8 mouse cellular contexts compared by ENCODE assay signal in the genomic region with DNA sequence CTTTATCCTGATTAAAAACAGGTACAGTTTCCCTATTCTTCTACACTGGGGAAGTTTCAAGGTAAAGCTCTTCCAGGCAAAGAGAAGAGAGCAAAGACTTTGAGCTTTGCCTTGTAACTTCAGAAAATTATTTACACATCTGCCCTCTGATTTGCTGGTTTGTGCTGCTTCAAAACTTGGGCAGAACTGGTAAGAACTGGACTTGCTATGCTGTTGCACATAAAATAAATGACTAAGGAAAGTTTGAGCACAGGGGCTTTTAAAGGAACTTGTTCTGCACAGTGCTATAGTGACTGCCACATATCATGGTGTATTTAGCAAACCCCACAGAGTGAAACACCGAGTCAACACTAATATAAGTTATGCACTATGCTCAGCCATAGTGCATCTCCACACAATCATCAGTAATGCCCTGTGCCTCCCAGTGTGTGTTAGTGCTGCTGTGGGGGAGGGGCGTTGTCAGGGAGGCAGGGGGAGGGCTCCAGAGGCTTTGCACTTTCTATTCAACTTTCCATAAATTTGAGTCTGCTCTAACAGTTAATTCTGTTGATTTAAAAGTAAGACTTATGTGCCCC.
A peak's percentile ranks its signal among the peaks of the same experiment; 100 is the strongest.
DNase-seq lines count a peak whose midpoint lies in the region; ATAC-seq and TF ChIP-seq lines count a peak whose summit lies in the region.
"Not testable (repeated sequence)": the region's sequence is repeated elsewhere in the genome, so short reads cannot be mapped to it uniquely, and the experiment has no call there.

No protein-coding gene starts in this region.

- DNase-seq in kidney, adult 2 months: peak; percentile 59
- DNase-seq in kidney, adult 9 months: peak; percentile 51
- DNase-seq in kidney, postnatal 10 days: peak; percentile 6
- DNase-seq in kidney, postnatal 36 days: peak; percentile 8 to 51

- H3K4me2 ChIP-seq in kidney, embryonic 16.5 days (replicated peaks; ENCODE audit: low read depth, low read length); limb, embryonic 13.5 days (replicated peaks); midbrain, embryonic 12.5 days (replicated peaks); neural tube, embryonic 14.5 days (ENCODE audit: low read depth, low read length): not testable (repeated sequence)

- ATAC-seq in kidney, embryonic 16.5 days (ENCODE audit: low FRiP score, low TSS enrichment): peak; percentile 49
- peak; percentile 66 for ATAC-seq in limb, embryonic 13.5 days (ENCODE audit: low FRiP score, low read depth)
- peak; percentile 31; the same call in 1 of the 2 replicates for ATAC-seq in midbrain, embryonic 12.5 days (ENCODE audit: low FRiP score, low read depth)
- peak; percentile 24; the same call in 1 of the 2 replicates for ATAC-seq in neural tube, embryonic 14.5 days (ENCODE audit: low read depth)

- not testable (repeated sequence) for H3K4me1 ChIP-seq in kidney, adult 2 months (ENCODE audit: control insufficient read depth, insufficient read depth, low read length); kidney, embryonic 16.5 days (ENCODE audit: insufficient read depth, low read length); limb, embryonic 13.5 days; midbrain, embryonic 12.5 days; neural tube, embryonic 14.5 days (ENCODE audit: control insufficient read depth, insufficient read depth, low read length)

- WGBS in kidney, adult 2 months: 44% methylated on average over 2 of the region's 2 CpGs
- 56% methylated on average over 2 of the region's 2 CpGs for WGBS in kidney, embryonic 16.5 days
- WGBS in limb, embryonic 13.5 days: 58% methylated on average over 2 of the region's 2 CpGs
- 57% methylated on average over 2 of the region's 2 CpGs for WGBS in midbrain, embryonic 12.5 days
- 66% methylated on average over 2 of the region's 2 CpGs for WGBS in neural tube, embryonic 14.5 days

- not testable (repeated sequence) for H3K36me3 ChIP-seq in kidney, adult 2 months (ENCODE audit: control insufficient read depth, insufficient read depth, low read length); kidney, embryonic 16.5 days (ENCODE audit: insufficient read depth, low read length); limb, embryonic 13.5 days; midbrain, embryonic 12.5 days; neural tube, embryonic 14.5 days (ENCODE audit: control insufficient read depth, insufficient read depth, low read length)

- not testable (repeated sequence) for H3K9ac ChIP-seq in kidney, embryonic 16.5 days (replicated peaks; ENCODE audit: low read length); limb, embryonic 13.5 days; midbrain, embryonic 12.5 days (replicated peaks); neural tube, embryonic 14.5 days (replicated peaks; ENCODE audit: low read depth, low read length)

- not testable (repeated sequence) for TF ChIP-seq CTCF in kidney, adult 2 months (conservative IDR thresholded peaks at IDR 0.05; ENCODE audit: insufficient read depth, insufficient read length, low read depth, low read length)

- H3K27me3 ChIP-seq in kidney, adult 2 months (replicated peaks; ENCODE audit: control insufficient read depth, insufficient read depth, low read length); kidney, embryonic 16.5 days (ENCODE audit: insufficient read depth, low read length); limb, embryonic 13.5 days; midbrain, embryonic 12.5 days; neural tube, embryonic 14.5 days (ENCODE audit: control insufficient read depth, insufficient read depth, low read length): not testable (repeated sequence)

- not testable (repeated sequence) for TF ChIP-seq POLR2A in kidney, adult 2 months (IDR thresholded peaks at IDR 0.05; ENCODE audit: low read depth, low read length)

- H3K27ac ChIP-seq in kidney, adult 2 months (ENCODE audit: insufficient read depth, low read depth, low read length); kidney, embryonic 16.5 days (ENCODE audit: low read length); limb, embryonic 13.5 days; midbrain, embryonic 12.5 days (replicated peaks); neural tube, embryonic 14.5 days (ENCODE audit: low read depth, low read length): not testable (repeated sequence)

- not testable (repeated sequence) for H3K4me3 ChIP-seq in kidney, adult 2 months (ENCODE audit: insufficient read depth, low read depth, low read length); kidney, embryonic 16.5 days (ENCODE audit: low read length); limb, embryonic 13.5 days; midbrain, embryonic 12.5 days; neural tube, embryonic 14.5 days (ENCODE audit: low read depth, low read length)

- H3K9me3 ChIP-seq in kidney, embryonic 16.5 days (ENCODE audit: low read length); limb, embryonic 13.5 days; midbrain, embryonic 12.5 days; neural tube, embryonic 14.5 days (ENCODE audit: control insufficient read depth, low read length): not testable (repeated sequence)

Comparison
In these comparisons a context has a peak if more than half of its experiments do, and no peak if none do; other contexts are left out.
1. DNase-seq: peak in every context shown above with its lines; median percentile 59 in kidney, adult 2 months; 51 in kidney, adult 9 months; 30 in kidney, postnatal 36 days; 6 in kidney, postnatal 10 days.